Mouse (Mus musculus): ENCODE results near the gene Scarb1.

- TF ChIP-seq POLR2A (IDR thresholded peaks at IDR 0.05; ENCODE audit: control insufficient read depth, low read depth, low read length) (no peak), CTCF (IDR thresholded peaks at IDR 0.05; ENCODE audit: control insufficient read depth, insufficient read depth, insufficient replicate concordance, low read depth, low read length) (no peak)
Observed at GRCm38 (mm10) chr5:125381954-125382672, 41.2 kb upstream of the Scarb1 start.
